Mouse (Mus musculus): ENCODE results near the gene Tent4b. TPM values are rescaled to one million over a fixed set of nuclear protein-coding genes. Genes with fewer than 3 reads are reported as not detected.
A peak's percentile ranks its signal among the peaks of the same experiment; 100 is the strongest.

Gene Tent4b
- polyA plus RNA-seq (2015; fragmentation: Nextera tagmentation; extraction: Ambion mirVana) = 4.6 and 4.8 TPM in 2 replicates

DNA sequence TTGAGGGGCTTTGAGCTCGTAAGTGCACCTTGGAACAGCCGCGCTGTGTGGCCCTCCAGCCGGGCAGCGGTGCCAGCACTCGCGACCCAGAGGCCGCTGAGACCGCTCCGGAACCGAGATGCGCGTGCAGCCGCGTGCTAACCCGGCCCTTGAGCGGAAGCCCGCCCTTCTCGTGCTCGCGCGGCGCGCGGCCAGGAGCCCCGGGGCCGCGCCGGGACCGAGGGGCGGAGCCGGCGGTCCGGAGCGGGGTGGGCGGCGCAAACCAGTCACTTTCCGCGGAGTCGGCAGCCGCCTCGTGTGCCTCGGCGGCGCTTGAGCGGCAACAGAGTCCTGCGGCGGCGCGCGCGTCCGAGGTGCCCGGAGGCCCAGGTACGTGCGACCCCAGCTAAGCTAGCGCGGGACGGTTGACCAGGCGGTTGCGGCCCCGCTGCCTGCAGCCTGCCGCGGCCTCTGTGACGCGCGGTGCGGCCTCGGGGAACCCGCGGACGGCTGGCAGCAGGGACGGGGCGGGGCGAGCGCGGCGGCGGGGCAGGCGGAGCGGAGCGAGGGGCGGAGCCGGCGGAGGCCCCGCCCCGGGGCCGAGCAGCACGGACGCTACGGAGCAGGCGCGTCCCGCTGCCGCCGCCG is at the start of gene Tent4b:
TSS of gene Tent4b (plus strand) at position 269 of the 627 bp plus-strand sequence.
- H3K27ac ChIP-seq (ENCODE audit: low read depth) = peak within 1 kb of the TSS; percentile 99
- no peaks in the 10 kb centered on the region for H3K9me3 ChIP-seq (ENCODE audit: low read length)
- peaks cover 20% of the 10 kb centered on the region for H3K4me1 ChIP-seq (ENCODE audit: insufficient read depth)
- DNase-seq = peak; percentile 95
- ATAC-seq = peak; percentile 93
- no peaks in the 10 kb centered on the region for H3K27me3 ChIP-seq (ENCODE audit: insufficient read depth, low read length)
- peak within 1 kb of the TSS; percentile 91 for H3K9ac ChIP-seq (replicated peaks)
- H3K4me2 ChIP-seq (ENCODE audit: low read depth, low read length) = peak within 1 kb of the TSS; percentile 97
- WGBS (ENCODE audit: insufficient replicate concordance) = 1% methylated on average over 67 of the region's 97 CpGs
- H3K36me3 ChIP-seq (replicated peaks; ENCODE audit: insufficient read depth, low read length) = no peaks in the 10 kb centered on the region
- peak within 1 kb of the TSS; percentile 86 for H3K4me3 ChIP-seq (ENCODE audit: low read depth, low read length)
- TF ChIP-seq EP300 (IDR thresholded peaks at IDR 0.05; ENCODE audit: low read depth) (no peak), CTCF (IDR thresholded peaks at IDR 0.05; ENCODE audit: low read depth) (no peak)

GRCm38 (mm10) chr8:88150910-88151371 is 48.1 kb upstream of the Tent4b start:
- Histone ChIP-seq H3K9ac (replicated peaks) (no peak overlapping the region), H3K4me2 (ENCODE audit: low read depth, low read length) (no peak overlapping the region), H3K27ac (ENCODE audit: low read depth) (no peak overlapping the region), H3K9me3 (ENCODE audit: low read length) (no peaks in the 10 kb centered on the region), H3K27me3 (ENCODE audit: insufficient read depth, low read length) (no peaks in the 10 kb centered on the region), H3K36me3 (replicated peaks; ENCODE audit: insufficient read depth, low read length) (peaks cover 44% of the 10 kb centered on the region), H3K4me1 (ENCODE audit: insufficient read depth) (no peaks in the 10 kb centered on the region), H3K4me3 (ENCODE audit: low read depth, low read length) (no peak overlapping the region)
- TF ChIP-seq CTCF (IDR thresholded peaks at IDR 0.05; ENCODE audit: low read depth) (no peak), EP300 (IDR thresholded peaks at IDR 0.05; ENCODE audit: low read depth) (no peak)
- ATAC-seq = no peak
- WGBS (ENCODE audit: insufficient replicate concordance) = 95% methylated on average over 6 of the region's 6 CpGs
- no peak for DNase-seq

DNA sequence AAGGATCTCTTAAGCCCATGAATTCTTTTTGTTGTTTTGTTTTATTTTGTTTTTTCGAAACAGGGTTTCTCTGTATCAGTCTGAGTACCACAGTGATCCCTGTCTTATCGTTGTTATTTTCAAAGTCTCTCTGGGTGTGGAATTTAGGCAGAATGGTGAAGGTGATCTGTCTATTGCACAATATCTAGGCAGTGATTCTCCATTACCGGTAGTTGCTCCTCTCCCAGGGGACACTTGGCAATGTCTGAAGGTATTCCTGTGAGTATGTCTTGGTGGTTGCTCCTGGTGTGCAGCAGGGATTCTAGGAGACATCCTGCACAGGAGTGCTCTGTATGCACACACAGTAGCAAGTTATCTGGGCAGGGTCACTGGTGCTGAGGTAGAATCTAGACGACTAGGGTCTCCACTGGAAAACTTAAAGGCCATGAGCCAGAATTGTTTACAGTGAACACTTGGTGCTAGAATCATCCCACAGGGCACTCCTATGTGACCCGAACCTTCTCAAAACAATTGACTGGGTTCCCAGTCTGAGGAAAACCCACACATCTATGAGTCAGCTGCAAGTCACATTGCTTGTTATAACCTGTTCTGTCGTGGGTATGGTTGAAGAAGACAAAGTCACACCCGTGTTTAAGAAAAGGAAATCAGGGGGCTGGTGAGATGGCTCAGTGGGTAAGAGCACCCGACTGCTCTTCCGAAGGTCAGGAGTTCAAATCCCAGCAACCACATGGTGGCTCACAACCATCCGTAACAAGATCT is 38.6 kb upstream of the Tent4b start:
- no peak overlapping the region for H3K9ac ChIP-seq (replicated peaks)
- H3K4me1 ChIP-seq (ENCODE audit: insufficient read depth) = no peaks in the 10 kb centered on the region
- WGBS (ENCODE audit: insufficient replicate concordance) = 86% methylated on average over 9 of the region's 10 CpGs
- no peak overlapping the region for H3K4me3 ChIP-seq (ENCODE audit: low read depth, low read length)
- H3K4me2 ChIP-seq (ENCODE audit: low read depth, low read length) = no peak overlapping the region
- H3K27me3 ChIP-seq (ENCODE audit: insufficient read depth, low read length) = no peaks in the 10 kb centered on the region
- ATAC-seq (no peak), DNase-seq (no peak)
- peaks cover 59% of the 10 kb centered on the region for H3K36me3 ChIP-seq (replicated peaks; ENCODE audit: insufficient read depth, low read length)
- no peaks in the 10 kb centered on the region for H3K9me3 ChIP-seq (ENCODE audit: low read length)
- no peak overlapping the region for H3K27ac ChIP-seq (ENCODE audit: low read depth)
- TF ChIP-seq CTCF (IDR thresholded peaks at IDR 0.05; ENCODE audit: low read depth) (no peak), EP300 (IDR thresholded peaks at IDR 0.05; ENCODE audit: low read depth) (no peak)

GRCm38 (mm10) chr8:88161439-88161838 is 37.6 kb upstream of the Tent4b start:
- WGBS (ENCODE audit: insufficient replicate concordance) = 70% methylated on average over 5 of the region's 5 CpGs
- peak; percentile 85 for DNase-seq
- no peak overlapping the region for H3K4me2 ChIP-seq (ENCODE audit: low read depth, low read length)
- ATAC-seq = 0 out of 2 replicates have a peak, but pooled peaks have one; percentile 62
- H3K27ac ChIP-seq (ENCODE audit: low read depth) = no peak overlapping the region
- H3K9me3 ChIP-seq (ENCODE audit: low read length) = no peaks in the 10 kb centered on the region
- no peak overlapping the region for H3K9ac ChIP-seq (replicated peaks)
- no peaks in the 10 kb centered on the region for H3K27me3 ChIP-seq (ENCODE audit: insufficient read depth, low read length)
- peak; percentile 90 for TF ChIP-seq CTCF (IDR thresholded peaks at IDR 0.05; ENCODE audit: low read depth)
- TF ChIP-seq EP300 (IDR thresholded peaks at IDR 0.05; ENCODE audit: low read depth) = no peak
- no peaks in the 10 kb centered on the region for H3K4me1 ChIP-seq (ENCODE audit: insufficient read depth)
- H3K36me3 ChIP-seq (replicated peaks; ENCODE audit: insufficient read depth, low read length) = peaks cover 60% of the 10 kb centered on the region
- no peak overlapping the region for H3K4me3 ChIP-seq (ENCODE audit: low read depth, low read length)

DNA sequence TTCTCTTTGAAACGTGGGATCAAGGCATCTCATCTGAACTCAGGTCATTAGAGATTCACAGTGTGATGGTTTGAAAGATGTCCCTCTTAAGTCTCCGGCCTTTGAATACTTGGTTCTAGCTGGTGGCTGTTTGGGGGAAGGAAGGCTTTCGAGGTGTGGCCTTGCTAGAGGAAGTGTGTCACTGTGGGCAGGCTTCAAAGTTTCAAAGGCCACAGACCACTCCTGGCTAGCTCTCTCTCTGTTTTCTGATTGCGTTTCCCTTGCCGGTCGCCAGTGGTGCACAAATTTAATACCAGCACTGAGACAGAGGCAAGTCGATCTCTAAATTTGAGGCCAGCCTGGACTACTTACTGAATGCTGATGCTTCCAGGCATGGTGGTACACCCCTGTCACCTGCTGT is 23.7 kb upstream of the Tent4b start:
- TF ChIP-seq CTCF (IDR thresholded peaks at IDR 0.05; ENCODE audit: low read depth) (no peak), EP300 (IDR thresholded peaks at IDR 0.05; ENCODE audit: low read depth) (no peak)
- WGBS (ENCODE audit: insufficient replicate concordance) = 59% methylated on average over 7 of the region's 7 CpGs
- no peak overlapping the region for H3K27ac ChIP-seq (ENCODE audit: low read depth)
- no peak overlapping the region for H3K9ac ChIP-seq (replicated peaks)
- no peaks in the 10 kb centered on the region for H3K4me1 ChIP-seq (ENCODE audit: insufficient read depth)
- DNase-seq (no peak), ATAC-seq (no peak)
- no peak overlapping the region for H3K4me3 ChIP-seq (ENCODE audit: low read depth, low read length)
- H3K4me2 ChIP-seq (ENCODE audit: low read depth, low read length) = no peak overlapping the region
- H3K27me3 ChIP-seq (ENCODE audit: insufficient read depth, low read length) = no peaks in the 10 kb centered on the region
- H3K36me3 ChIP-seq (replicated peaks; ENCODE audit: insufficient read depth, low read length) = peaks cover 8% of the 10 kb centered on the region
- no peaks in the 10 kb centered on the region for H3K9me3 ChIP-seq (ENCODE audit: low read length)

DNA sequence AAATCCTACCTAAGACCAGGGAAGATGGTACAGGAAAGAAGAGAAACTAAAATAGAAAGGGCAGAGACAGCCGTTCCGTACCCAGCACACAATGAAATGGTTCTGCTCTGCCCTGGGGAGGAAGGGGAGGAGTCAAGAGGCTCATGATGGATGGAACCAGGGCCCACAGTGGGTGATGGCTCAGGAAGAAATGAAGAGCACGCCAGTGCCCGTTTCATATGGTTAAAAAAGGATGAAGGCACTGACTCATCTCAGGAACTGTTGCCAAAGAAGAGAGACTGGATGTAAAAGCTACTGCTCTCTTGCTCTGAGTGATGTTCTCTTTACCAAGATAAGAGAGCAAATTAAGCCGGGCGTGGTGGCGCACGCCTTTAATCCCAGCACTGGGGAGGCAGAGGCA is 21.7 kb upstream of the Tent4b start:
- no peak for DNase-seq
- no peak overlapping the region for H3K4me3 ChIP-seq (ENCODE audit: low read depth, low read length)

More for the DNA sequence above, 21.7 kb upstream of the Tent4b start:
- WGBS (ENCODE audit: insufficient replicate concordance) = 75% methylated on average over 8 of the region's 8 CpGs
- H3K4me2 ChIP-seq (ENCODE audit: low read depth, low read length) = no peak overlapping the region
- peaks cover 2% of the 10 kb centered on the region; the same call in 1 of the 2 replicates for H3K36me3 ChIP-seq (replicated peaks; ENCODE audit: insufficient read depth, low read length)
- no peak overlapping the region for H3K27ac ChIP-seq (ENCODE audit: low read depth)
- no peaks in the 10 kb centered on the region for H3K4me1 ChIP-seq (ENCODE audit: insufficient read depth)
- ATAC-seq = no peak
- TF ChIP-seq EP300 (IDR thresholded peaks at IDR 0.05; ENCODE audit: low read depth) (no peak), CTCF (IDR thresholded peaks at IDR 0.05; ENCODE audit: low read depth) (no peak)
- no peaks in the 10 kb centered on the region for H3K27me3 ChIP-seq (ENCODE audit: insufficient read depth, low read length)
- no peaks in the 10 kb centered on the region for H3K9me3 ChIP-seq (ENCODE audit: low read length)
- no peak overlapping the region for H3K9ac ChIP-seq (replicated peaks)

All from liver, postnatal 0 days (tissue).